Mouse (Mus musculus): Measurements from ENCODE around the gene Lrrn3. TPM values are rescaled to one million over a fixed set of nuclear protein-coding genes. Genes with fewer than 3 reads are reported as not detected.

Gene Lrrn3
- polyA plus RNA-seq, 1 experiment from 2014 or later = 114 TPM

- no peak overlapping the region for H3K4me3 ChIP-seq (ENCODE audit: low read depth, low read length)
- no peaks in the 10 kb centered on the region for H3K9me3 ChIP-seq (replicated peaks; ENCODE audit: control insufficient read depth, low read length, poor library complexity, severe bottlenecking)
- 92% methylated on average over 3 of the region's 3 CpGs for WGBS
- peaks cover 8% of the 10 kb centered on the region for H3K4me1 ChIP-seq (ENCODE audit: control insufficient read depth, insufficient read depth, low read length)
- H3K27me3 ChIP-seq (ENCODE audit: control insufficient read depth, insufficient read depth, low read depth, low read length) = no peaks in the 10 kb centered on the region
- no peaks in the 10 kb centered on the region for H3K36me3 ChIP-seq (ENCODE audit: control insufficient read depth, insufficient read depth, low read length)
- ATAC-seq = no peak
- H3K4me2 ChIP-seq (ENCODE audit: low read length) = no peak overlapping the region
- no peak overlapping the region for H3K27ac ChIP-seq (ENCODE audit: low read length)
- no peak overlapping the region for H3K9ac ChIP-seq (ENCODE audit: low read depth, low read length)
Observed at GRCm38 (mm10) chr12:41468374-41468991, 17.7 kb downstream of the Lrrn3 start.

- Histone ChIP-seq H3K9ac (ENCODE audit: low read depth, low read length) (no peak overlapping the region), H3K4me3 (ENCODE audit: low read depth, low read length) (no peak overlapping the region), H3K27ac (ENCODE audit: low read length) (no peak overlapping the region), H3K36me3 (ENCODE audit: control insufficient read depth, insufficient read depth, low read length) (no peaks in the 10 kb centered on the region), H3K4me1 (ENCODE audit: control insufficient read depth, insufficient read depth, low read length) (no peaks in the 10 kb centered on the region), H3K9me3 (replicated peaks; ENCODE audit: control insufficient read depth, low read length, poor library complexity, severe bottlenecking) (no peaks in the 10 kb centered on the region), H3K27me3 (ENCODE audit: control insufficient read depth, insufficient read depth, low read depth, low read length) (no peaks in the 10 kb centered on the region), H3K4me2 (ENCODE audit: low read length) (no peak overlapping the region)
- no peak for ATAC-seq
- WGBS = 57% methylated on average over 4 of the region's 4 CpGs
Observed at GRCm38 (mm10) chr12:41438446-41438845, 47.8 kb downstream of the Lrrn3 start.

GRCm38 (mm10) chr12:41436206-41436985, 49.8 kb downstream of the Lrrn3 start:
- Histone ChIP-seq H3K9me3 (replicated peaks; ENCODE audit: control insufficient read depth, low read length, poor library complexity, severe bottlenecking) (no peaks in the 10 kb centered on the region), H3K4me1 (ENCODE audit: control insufficient read depth, insufficient read depth, low read length) (no peaks in the 10 kb centered on the region), H3K4me2 (ENCODE audit: low read length) (no peak overlapping the region), H3K4me3 (ENCODE audit: low read depth, low read length) (no peak overlapping the region), H3K27ac (ENCODE audit: low read length) (no peak overlapping the region), H3K36me3 (ENCODE audit: control insufficient read depth, insufficient read depth, low read length) (no peaks in the 10 kb centered on the region), H3K27me3 (ENCODE audit: control insufficient read depth, insufficient read depth, low read depth, low read length) (no peaks in the 10 kb centered on the region), H3K9ac (ENCODE audit: low read depth, low read length) (no peak overlapping the region)
- WGBS = 80% methylated on average over 5 of the region's 5 CpGs
- ATAC-seq = no peak

GRCm38 (mm10) chr12:41428806-41429205, 57.4 kb downstream of the Lrrn3 start:
- ATAC-seq = no peak
- H3K36me3 ChIP-seq (ENCODE audit: control insufficient read depth, insufficient read depth, low read length) = no peaks in the 10 kb centered on the region

GRCm38 (mm10) chr12:41427464-41427863, 58.8 kb downstream of the Lrrn3 start:
- Histone ChIP-seq H3K36me3 (ENCODE audit: control insufficient read depth, insufficient read depth, low read length) (no peaks in the 10 kb centered on the region), H3K4me2 (ENCODE audit: low read length) (no peak overlapping the region), H3K4me3 (ENCODE audit: low read depth, low read length) (no peak overlapping the region), H3K27ac (ENCODE audit: low read length) (no peak overlapping the region), H3K27me3 (ENCODE audit: control insufficient read depth, insufficient read depth, low read depth, low read length) (no peaks in the 10 kb centered on the region), H3K9me3 (replicated peaks; ENCODE audit: control insufficient read depth, low read length, poor library complexity, severe bottlenecking) (no peaks in the 10 kb centered on the region), H3K4me1 (ENCODE audit: control insufficient read depth, insufficient read depth, low read length) (no peaks in the 10 kb centered on the region), H3K9ac (ENCODE audit: low read depth, low read length) (no peak overlapping the region)
- no peak for ATAC-seq
- 28% methylated on average over 5 of the region's 5 CpGs for WGBS

More at GRCm38 (mm10) chr12:41428806-41429205, 57.4 kb downstream of the Lrrn3 start:
- Histone ChIP-seq H3K4me1 (ENCODE audit: control insufficient read depth, insufficient read depth, low read length) (no peaks in the 10 kb centered on the region), H3K4me3 (ENCODE audit: low read depth, low read length) (no peak overlapping the region), H3K4me2 (ENCODE audit: low read length) (no peak overlapping the region), H3K9ac (ENCODE audit: low read depth, low read length) (no peak overlapping the region), H3K27ac (ENCODE audit: low read length) (no peak overlapping the region), H3K27me3 (ENCODE audit: control insufficient read depth, insufficient read depth, low read depth, low read length) (no peaks in the 10 kb centered on the region), H3K9me3 (replicated peaks; ENCODE audit: control insufficient read depth, low read length, poor library complexity, severe bottlenecking) (no peaks in the 10 kb centered on the region)

GRCm38 (mm10) chr12:41425101-41425679, 61.0 kb downstream of the Lrrn3 start:
- no peak overlapping the region for H3K4me2 ChIP-seq (ENCODE audit: low read length)
- no peak overlapping the region for H3K9ac ChIP-seq (ENCODE audit: low read depth, low read length)
- WGBS = 48% methylated on average over 9 of the region's 9 CpGs
- no peaks in the 10 kb centered on the region for H3K9me3 ChIP-seq (replicated peaks; ENCODE audit: control insufficient read depth, low read length, poor library complexity, severe bottlenecking)
- no peaks in the 10 kb centered on the region for H3K36me3 ChIP-seq (ENCODE audit: control insufficient read depth, insufficient read depth, low read length)
- no peak overlapping the region for H3K27ac ChIP-seq (ENCODE audit: low read length)
- H3K27me3 ChIP-seq (ENCODE audit: control insufficient read depth, insufficient read depth, low read depth, low read length) = no peaks in the 10 kb centered on the region
- no peak for ATAC-seq
- no peak overlapping the region for H3K4me3 ChIP-seq (ENCODE audit: low read depth, low read length)
- no peaks in the 10 kb centered on the region for H3K4me1 ChIP-seq (ENCODE audit: control insufficient read depth, insufficient read depth, low read length)

GRCm38 (mm10) chr12:41417961-41418360, 68.3 kb downstream of the Lrrn3 start:
- WGBS = 91% methylated on average over 4 of the region's 4 CpGs
- H3K27ac ChIP-seq (ENCODE audit: low read length) = no peak overlapping the region
- no peak; the same call in 1 of the 2 replicates for ATAC-seq

GRCm38 (mm10) chr12:41417099-41417498, 69.1 kb downstream of the Lrrn3 start:
- Histone ChIP-seq H3K27me3 (ENCODE audit: control insufficient read depth, insufficient read depth, low read depth, low read length) (no peaks in the 10 kb centered on the region), H3K4me2 (ENCODE audit: low read length) (no peak overlapping the region), H3K9me3 (replicated peaks; ENCODE audit: control insufficient read depth, low read length, poor library complexity, severe bottlenecking) (no peaks in the 10 kb centered on the region), H3K4me3 (ENCODE audit: low read depth, low read length) (no peak overlapping the region), H3K4me1 (ENCODE audit: control insufficient read depth, insufficient read depth, low read length) (no peaks in the 10 kb centered on the region), H3K36me3 (ENCODE audit: control insufficient read depth, insufficient read depth, low read length) (no peaks in the 10 kb centered on the region), H3K9ac (ENCODE audit: low read depth, low read length) (no peak overlapping the region), H3K27ac (ENCODE audit: low read length) (no peak overlapping the region)
- no peak for ATAC-seq
- 68% methylated on average over 3 of the region's 3 CpGs for WGBS

More at GRCm38 (mm10) chr12:41417961-41418360, 68.3 kb downstream of the Lrrn3 start:
- Histone ChIP-seq H3K36me3 (ENCODE audit: control insufficient read depth, insufficient read depth, low read length) (no peaks in the 10 kb centered on the region), H3K4me3 (ENCODE audit: low read depth, low read length) (no peak overlapping the region), H3K27me3 (ENCODE audit: control insufficient read depth, insufficient read depth, low read depth, low read length) (no peaks in the 10 kb centered on the region), H3K4me2 (ENCODE audit: low read length) (no peak overlapping the region), H3K9me3 (replicated peaks; ENCODE audit: control insufficient read depth, low read length, poor library complexity, severe bottlenecking) (no peaks in the 10 kb centered on the region), H3K9ac (ENCODE audit: low read depth, low read length) (no peak overlapping the region), H3K4me1 (ENCODE audit: control insufficient read depth, insufficient read depth, low read length) (no peaks in the 10 kb centered on the region)

GRCm38 (mm10) chr12:41416635-41417034, 69.6 kb downstream of the Lrrn3 start:
- Histone ChIP-seq H3K27ac (ENCODE audit: low read length) (no peak overlapping the region), H3K27me3 (ENCODE audit: control insufficient read depth, insufficient read depth, low read depth, low read length) (no peaks in the 10 kb centered on the region), H3K36me3 (ENCODE audit: control insufficient read depth, insufficient read depth, low read length) (no peaks in the 10 kb centered on the region), H3K9me3 (replicated peaks; ENCODE audit: control insufficient read depth, low read length, poor library complexity, severe bottlenecking) (no peaks in the 10 kb centered on the region), H3K4me3 (ENCODE audit: low read depth, low read length) (no peak overlapping the region), H3K9ac (ENCODE audit: low read depth, low read length) (no peak overlapping the region), H3K4me1 (ENCODE audit: control insufficient read depth, insufficient read depth, low read length) (no peaks in the 10 kb centered on the region), H3K4me2 (ENCODE audit: low read length) (no peak overlapping the region)
- no peak for ATAC-seq

All from midbrain, embryonic 16.5 days (tissue).